Mouse (Mus musculus): ENCODE measurements at regions not wholly inside any gene's neighbourhood (a gene's known extent, or its start where the extent isn't known, plus 50 kb on each side); places are given as distances from the start of the nearest gene placed in this dataset.
"Not testable (repeated sequence)": the region's sequence is repeated elsewhere in the genome, so short reads cannot be mapped to it uniquely, and the experiment has no call there.

DNA sequence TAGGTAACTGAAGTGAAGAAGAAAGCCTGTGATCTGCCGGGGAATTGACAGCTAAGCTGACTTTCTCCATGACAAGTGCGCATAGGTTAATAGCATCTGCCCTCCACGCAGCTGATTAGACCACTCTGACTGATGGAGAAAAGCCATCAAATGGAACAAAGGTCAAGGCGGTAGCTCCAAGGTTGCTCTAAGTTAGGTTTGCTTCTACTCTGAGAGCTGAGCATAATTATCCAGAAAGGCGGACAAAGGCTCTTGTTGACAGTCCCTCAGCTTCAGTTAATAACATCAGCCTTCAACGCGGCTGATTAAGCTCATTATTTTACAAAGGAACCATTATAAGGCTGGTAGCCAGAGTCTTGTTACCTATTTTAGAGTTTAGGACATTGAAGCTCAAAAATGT is 54.0 kb upstream of the Enpep start:
- no peak for DNase-seq (ENCODE audit: low read depth in 1 of 2, low spot score in 2 of 2)

DNA sequence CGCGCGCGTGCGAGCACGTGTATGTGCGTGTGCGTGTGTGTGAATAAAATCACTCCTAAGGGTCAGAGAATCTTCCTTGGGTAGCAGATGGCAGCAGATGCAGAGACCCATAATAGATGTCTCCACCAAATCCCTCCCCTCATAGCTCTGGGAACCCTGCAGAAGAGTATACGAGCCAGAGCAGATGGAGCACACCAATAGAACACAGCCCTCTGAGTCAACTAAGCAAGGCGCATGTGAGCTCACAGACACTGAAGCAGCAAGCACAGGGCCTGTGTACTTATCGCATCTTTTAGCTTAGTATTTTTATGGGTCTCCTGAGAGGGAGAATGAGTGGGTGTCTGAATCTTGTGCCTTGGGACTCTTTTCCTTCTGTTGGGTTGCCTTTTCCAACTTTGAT is 58.0 kb upstream of the Enpep start:
- no peak for DNase-seq (ENCODE audit: low read depth in 1 of 2, low spot score in 2 of 2)

- no peak for DNase-seq (ENCODE audit: low read depth in 1 of 2, low spot score in 2 of 2)
Measured at GRCm38 (mm10) chr3:129391888-129392813, 59.6 kb upstream of the Enpep start.

GRCm38 (mm10) chr3:129392814-129393804 is 60.6 kb upstream of the Enpep start:
- DNase-seq (ENCODE audit: low read depth in 1 of 2, low spot score in 2 of 2) = no peak

DNA sequence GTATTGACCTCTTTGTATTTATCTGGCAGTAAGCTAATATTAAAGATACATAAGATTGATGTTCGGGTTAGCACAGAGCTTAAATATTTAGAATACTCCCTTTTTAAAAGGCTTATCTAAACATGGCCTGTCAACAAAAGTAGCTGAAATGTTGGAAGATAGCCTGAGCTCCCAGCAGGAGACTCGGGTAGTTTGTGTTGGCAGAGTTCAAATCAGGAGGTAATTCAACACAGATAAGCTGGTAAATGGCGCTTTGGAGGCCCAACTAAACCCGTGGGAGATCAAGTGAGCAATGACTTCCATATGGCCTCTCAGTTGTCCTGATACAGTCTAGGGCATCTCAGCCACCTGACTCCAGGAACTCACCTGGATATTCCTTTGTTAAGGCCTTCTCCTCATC is 65.0 kb upstream of the Enpep start:
- DNase-seq (ENCODE audit: low read depth in 1 of 2, low spot score in 2 of 2) = no peak

DNA sequence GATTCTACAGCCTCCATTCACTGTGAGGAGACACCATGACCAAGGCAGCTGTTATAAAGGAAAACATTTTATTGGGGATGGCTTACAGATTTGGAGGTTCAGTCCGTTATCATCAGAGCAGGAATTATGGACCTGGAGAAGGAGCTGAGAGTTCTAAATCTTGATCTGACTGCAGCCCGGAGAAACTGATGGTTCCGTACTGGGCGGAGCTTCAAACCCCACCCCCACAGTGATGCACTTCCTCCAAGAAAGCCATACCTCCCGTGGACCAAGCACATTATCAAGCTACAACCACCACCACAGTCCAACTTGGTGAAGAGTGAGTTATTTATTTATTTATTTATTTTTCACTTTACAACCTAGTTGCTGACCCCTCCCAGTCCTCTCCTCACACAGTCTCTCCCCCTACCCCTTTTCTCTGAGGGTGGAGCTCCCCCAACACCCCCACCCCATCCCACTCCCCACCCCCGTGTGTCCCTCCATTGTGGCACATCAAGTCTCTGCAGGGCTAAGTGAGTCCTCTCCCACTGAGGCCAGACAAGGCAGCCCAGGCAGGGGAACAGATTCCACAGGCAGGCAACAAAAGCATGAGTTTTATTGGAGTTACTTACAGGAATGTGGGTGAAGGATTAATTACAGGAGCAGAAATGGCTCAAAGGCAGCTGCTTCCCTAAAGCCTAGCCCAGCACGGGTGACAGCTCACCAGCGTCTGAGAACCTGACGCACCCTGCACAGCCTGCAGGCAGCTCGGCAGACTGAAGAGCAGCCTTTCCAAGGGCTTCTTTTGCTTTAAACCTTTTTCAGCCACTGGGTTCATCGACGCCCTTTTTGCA is 67.8 kb upstream of the Enpep start:
- DNase-seq (ENCODE audit: low read depth in 1 of 2, low spot score in 2 of 2) = no peak

DNA sequence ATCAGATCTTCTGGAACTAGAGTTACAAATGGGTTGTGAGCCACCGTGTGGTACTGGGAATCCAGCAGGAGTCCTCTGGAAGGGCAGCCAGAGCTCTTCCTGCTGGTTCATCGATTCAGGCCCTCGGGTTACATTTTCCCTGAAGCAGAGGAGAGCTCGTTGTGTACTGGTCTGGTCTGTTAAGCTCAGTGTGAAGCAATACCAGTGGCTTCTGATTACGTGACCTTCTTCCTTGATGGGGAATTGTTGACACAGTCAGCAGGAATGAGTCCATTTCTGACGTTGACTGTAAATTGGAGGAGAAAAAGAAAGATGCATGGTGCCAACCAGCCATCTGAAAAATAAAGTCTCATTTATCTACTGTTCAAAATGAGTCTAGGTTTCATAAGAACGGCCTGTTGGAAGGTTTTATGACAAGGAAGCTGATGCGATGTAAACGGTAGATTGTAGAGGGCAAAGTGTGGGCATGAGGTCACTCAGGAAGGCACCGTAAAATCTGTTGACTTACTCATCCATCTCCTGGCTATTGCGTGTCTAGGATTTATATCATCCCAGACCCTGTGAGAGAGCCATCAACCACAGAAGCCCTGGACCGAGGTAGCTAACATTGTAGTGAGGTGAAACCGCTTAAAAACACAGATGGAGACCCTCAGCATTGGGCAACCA is 79.0 kb upstream of the Enpep start:
- no peak for DNase-seq (ENCODE audit: low read depth in 1 of 2, low spot score in 2 of 2)

- DNase-seq (ENCODE audit: low read depth in 1 of 2, low spot score in 2 of 2) = no peak
Measured at GRCm38 (mm10) chr3:129412126-129412960, 79.8 kb upstream of the Enpep start.

GRCm38 (mm10) chr3:129412961-129413246 is 80.4 kb upstream of the Enpep start:
- DNase-seq (ENCODE audit: low read depth in 1 of 2, low spot score in 2 of 2) = no peak

DNA sequence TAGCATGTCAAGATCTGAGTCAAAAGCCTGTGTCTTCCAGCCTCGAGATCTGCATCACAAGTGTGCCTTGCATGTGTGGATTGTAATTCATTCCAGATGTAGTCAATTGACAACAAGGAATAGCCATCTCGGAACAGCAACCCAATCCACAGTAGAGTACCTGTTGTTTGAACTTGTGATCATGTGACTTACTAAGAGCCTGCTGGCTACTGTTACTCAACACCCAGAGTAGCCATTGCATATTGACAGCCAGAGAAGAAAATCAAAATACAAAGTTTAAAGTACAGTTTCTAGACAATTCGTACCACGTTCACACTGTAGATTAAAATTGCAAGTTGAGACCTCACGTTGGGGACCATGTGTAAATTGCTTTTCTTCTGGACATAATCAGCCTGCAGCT is 83.1 kb upstream of the Enpep start:
- DNase-seq (ENCODE audit: low read depth in 1 of 2, low spot score in 2 of 2) = no peak

- DNase-seq (ENCODE audit: low read depth in 1 of 2, low spot score in 2 of 2) = no peak
Measured at GRCm38 (mm10) chr3:129416337-129416736, 83.8 kb upstream of the Enpep start.

DNA sequence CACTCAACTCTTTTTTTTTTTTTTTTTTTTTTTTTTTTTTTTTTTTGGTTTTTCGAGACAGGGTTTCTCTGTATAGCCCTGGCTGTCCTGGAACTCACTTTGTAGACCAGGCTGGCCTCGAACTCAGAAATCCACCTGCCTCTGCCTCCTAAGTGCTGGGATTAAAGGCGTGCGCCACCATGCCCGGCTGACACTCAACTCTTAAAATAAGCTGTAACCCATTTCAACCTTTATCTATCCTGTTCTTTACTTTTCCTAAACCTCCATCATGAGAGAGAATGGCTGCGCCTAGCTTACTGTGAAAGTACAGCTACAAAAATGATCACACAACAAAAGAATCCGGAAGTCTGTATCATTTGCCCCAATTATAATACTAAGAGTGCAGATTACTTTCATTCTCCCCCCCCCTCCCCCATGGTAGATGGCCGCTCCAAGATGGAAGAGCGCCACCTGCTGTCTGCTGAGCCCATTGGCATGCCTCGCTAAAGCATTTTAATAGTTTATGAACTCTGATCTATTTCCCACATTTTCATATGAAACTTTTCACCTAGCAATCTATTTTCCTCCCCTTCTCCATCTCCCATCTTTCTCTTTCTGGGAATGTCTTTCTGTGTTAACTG is 89.2 kb upstream of the Enpep start:
- not testable (repeated sequence) for DNase-seq (ENCODE audit: low read depth in 1 of 2, low spot score in 2 of 2)

GRCm38 (mm10) chr3:129428750-129429149 is 96.2 kb upstream of the Enpep start:
- DNase-seq (ENCODE audit: low read depth in 1 of 2, low spot score in 2 of 2) = no peak

GRCm38 (mm10) chr3:129429161-129430111 is 96.9 kb upstream of the Enpep start:
- no peak for DNase-seq (ENCODE audit: low read depth in 1 of 2, low spot score in 2 of 2)

DNA sequence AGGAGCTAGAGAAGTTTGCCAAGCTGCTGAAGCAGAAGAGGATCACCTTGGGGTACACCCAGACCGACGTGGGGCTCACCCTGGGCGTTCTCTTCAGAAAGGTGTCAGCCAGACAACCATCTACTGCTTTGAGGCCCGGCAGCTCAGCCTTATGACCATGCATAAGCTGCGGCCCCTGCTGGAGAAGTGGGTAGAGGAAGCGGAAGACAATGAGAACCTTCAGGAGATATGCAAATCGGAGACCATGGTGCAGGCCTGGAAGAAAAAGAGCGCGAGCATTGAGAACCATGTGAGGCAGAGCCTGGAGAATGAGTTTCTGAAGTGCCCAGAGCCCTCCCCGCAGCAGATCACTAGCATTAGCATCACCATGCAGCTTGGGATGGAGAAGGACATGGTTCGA is 98.1 kb upstream of the Elovl6 start:
- DNase-seq (ENCODE audit: low read depth in 1 of 2, low spot score in 2 of 2) = no peak

DNA sequence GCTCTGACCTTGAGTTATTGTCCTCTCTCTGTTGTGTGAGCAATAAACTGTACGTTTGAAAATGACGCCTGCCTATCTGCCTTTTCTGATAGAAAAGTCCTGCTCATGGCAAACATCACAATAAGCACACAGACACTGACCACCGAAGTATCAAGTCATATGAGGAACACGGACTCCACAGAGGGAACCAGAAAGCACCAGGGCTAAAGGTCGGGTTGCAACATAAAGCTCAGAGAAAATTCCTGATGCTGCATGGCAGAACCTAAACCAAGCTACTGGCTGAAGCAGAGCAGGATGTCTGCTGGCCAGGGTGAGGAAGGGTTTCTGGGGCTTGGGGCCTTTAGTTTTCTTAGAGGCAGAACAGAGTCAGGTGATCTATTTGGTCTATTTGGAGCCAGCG is 94.5 kb upstream of the Elovl6 start:
- DNase-seq (ENCODE audit: low read depth in 1 of 2, low spot score in 2 of 2) = no peak

GRCm38 (mm10) chr3:129442756-129443155 is 89.4 kb upstream of the Elovl6 start:
- no peak for DNase-seq (ENCODE audit: low read depth in 1 of 2, low spot score in 2 of 2)

DNA sequence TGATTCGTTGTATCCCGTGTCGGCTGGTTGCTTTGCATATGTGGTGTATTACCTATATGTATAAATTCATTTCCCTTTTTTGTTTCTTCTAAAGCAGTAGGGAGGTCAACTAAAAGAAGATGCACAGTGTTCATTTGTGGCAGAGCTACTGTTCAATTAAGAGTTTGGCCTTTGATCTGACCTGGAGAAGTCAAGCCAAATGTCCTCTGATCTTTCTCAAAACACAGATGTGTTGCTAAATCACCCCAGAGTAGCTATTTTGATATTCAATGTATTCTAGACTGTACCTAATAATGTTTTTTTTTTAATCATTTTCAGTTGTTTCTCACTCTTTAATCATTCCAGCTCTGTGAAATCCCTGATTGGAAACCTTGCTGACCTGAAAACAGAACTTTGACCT is 87.9 kb upstream of the Elovl6 start:
- DNase-seq (ENCODE audit: low read depth in 1 of 2, low spot score in 2 of 2) = no peak

All from monocyte, adult 2 months (primary cell).